Mouse (Mus musculus) heart, embryonic 15.5 days (tissue): ENCODE results near the gene Per1. TPM values are rescaled to one million over a fixed set of nuclear protein-coding genes. Genes with fewer than 3 reads are reported as not detected.

Experiments
- ATAC-seq: fragments of 200-750 bp; cut with Nextera tagmentation; replicated peaks from 2 replicates; pipeline ENCODE4 v1.8.0; 2017; ENCODE audit warnings: low read depth, moderate TSS enrichment; ENCODE audit not compliant: insufficient number of reproducible peaks, insufficient read depth, low FRiP score
- H3K27ac ChIP-seq: fragments of 300-500 bp; sonication (generic); 2 replicates; pipeline ENCODE4 v1.5.1; 2015; ENCODE audit warnings: mild to moderate bottlenecking, inconsistent platforms
- H3K27me3 ChIP-seq: fragments of 300-500 bp; sonication (generic); 2 replicates; pipeline ENCODE4 v1.6.1; 2015; ENCODE audit warnings: inconsistent platforms
- H3K36me3 ChIP-seq: fragments of 300-500 bp; sonication (generic); 2 replicates; pipeline ENCODE4 v1.6.1; 2015; ENCODE audit warnings: mild to moderate bottlenecking, inconsistent platforms
- H3K4me1 ChIP-seq: fragments of 300-500 bp; sonication (generic); replicated peaks from 2 replicates; pipeline ENCODE4 v1.6.1; 2015; ENCODE audit warnings: inconsistent platforms
- H3K4me2 ChIP-seq: fragments of 300-500 bp; sonication (generic); 2 replicates; pipeline ENCODE4 v1.6.1; 2015; ENCODE audit warnings: inconsistent platforms, mild to moderate bottlenecking, moderate library complexity
- H3K4me3 ChIP-seq: fragments of 300-500 bp; sonication (generic); 2 replicates; pipeline ENCODE4 v1.5.1; 2015; ENCODE audit warnings: mild to moderate bottlenecking, inconsistent platforms
- H3K9ac ChIP-seq: fragments of 300-500 bp; sonication (generic); 2 replicates; pipeline ENCODE4 v1.6.1; 2015; ENCODE audit warnings: mild to moderate bottlenecking, inconsistent platforms
- H3K9me3 ChIP-seq: fragments of 300-500 bp; sonication (generic); replicated peaks from 2 replicates; pipeline ENCODE4 v1.6.1; 2016; ENCODE audit warnings: inconsistent platforms
- WGBS: fragments of 180-500 bp; shearing (Covaris S2); methylation state at CpG from one replicate; pipeline ENCODE4 v1.1.7; 2015; ENCODE audit warnings: mixed read lengths; 5-methylcytosine and 5-hydroxymethylcytosine counted together
- polyA plus RNA-seq: library from polyadenylated mRNA; unstranded; fragments of >200 nt; fragmentation: Nextera tagmentation; extraction: Ambion mirVana; gene quantifications from 2 replicates; pipeline ENCODE4 v1.2.1, GENCODE M21; 2015

The Per1 gene
- polyA plus RNA-seq, 1 experiment from 2014 or later = 16.1 TPM

DNA sequence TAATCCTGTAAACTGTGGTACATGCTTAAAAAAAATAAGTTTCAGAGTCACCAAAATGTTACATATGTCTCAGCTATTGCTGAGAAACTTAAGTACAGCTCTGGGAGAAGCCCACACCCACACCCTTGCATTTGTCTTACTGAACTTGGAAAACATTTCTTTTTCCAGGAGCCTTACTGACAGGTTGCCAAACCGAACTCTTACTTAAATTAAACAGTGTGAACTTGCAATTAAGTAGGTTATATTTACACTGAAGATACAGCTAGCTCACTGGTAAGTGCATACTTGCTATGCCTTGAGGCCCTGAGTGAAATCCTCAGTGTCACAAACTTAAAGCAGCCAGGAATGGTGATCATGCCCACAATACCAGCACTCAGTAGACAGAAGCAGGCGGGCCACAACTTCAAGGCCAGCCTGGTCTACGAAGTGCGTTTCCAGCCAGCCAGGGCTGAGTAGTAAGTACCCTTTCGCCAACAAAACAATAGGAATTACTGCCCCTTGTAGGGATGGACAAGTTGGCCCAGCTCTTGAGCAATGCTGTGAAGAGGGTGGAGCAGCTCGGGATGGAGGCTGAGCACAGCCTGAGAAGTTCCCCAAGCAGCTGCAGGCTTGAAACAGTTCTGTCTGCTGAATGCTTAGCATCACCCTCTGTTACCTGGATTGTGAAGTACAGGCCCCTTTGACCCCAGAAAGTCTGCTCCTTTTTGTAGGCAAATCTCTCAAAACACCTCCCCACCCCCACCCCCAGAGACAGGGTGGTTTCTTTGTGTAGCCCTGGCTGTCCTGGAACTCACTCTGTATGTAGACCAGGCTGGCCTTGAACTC, 20.9 kb upstream of the Per1 start:
- Histone ChIP-seq H3K4me2 (no peak overlapping the region; the same call in 1 of the 2 replicates), H3K4me3 (no peak overlapping the region), H3K27ac (peak overlapping the region; percentile 89), H3K27me3 (no peaks in the 10 kb centered on the region), H3K9me3 (no peaks in the 10 kb centered on the region), H3K9ac (peak overlapping the region; percentile 61; the same call in 1 of the 2 replicates), H3K36me3 (no peaks in the 10 kb centered on the region), H3K4me1 (peaks cover 43% of the 10 kb centered on the region)
- WGBS = 43% methylated on average over 6 of the region's 6 CpGs
- ATAC-seq = no peak

DNA sequence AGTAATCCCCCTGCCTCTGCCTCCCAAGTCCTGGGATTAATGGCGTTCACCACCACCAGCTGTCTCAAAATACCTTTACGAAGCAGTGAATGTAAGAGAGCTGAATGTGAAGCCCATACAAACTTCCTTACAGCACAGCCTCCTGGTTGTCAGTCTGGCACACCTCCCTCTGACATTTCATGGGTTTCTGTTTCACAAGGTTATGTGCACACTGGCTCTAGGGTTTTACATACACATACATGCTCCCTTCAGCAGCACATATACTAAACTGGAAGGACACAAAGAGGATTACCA, 20.3 kb upstream of the Per1 start:
- 55% methylated on average over 2 of the region's 2 CpGs for WGBS
- Histone ChIP-seq H3K4me1 (peaks cover 42% of the 10 kb centered on the region), H3K9me3 (no peaks in the 10 kb centered on the region)

DNA sequence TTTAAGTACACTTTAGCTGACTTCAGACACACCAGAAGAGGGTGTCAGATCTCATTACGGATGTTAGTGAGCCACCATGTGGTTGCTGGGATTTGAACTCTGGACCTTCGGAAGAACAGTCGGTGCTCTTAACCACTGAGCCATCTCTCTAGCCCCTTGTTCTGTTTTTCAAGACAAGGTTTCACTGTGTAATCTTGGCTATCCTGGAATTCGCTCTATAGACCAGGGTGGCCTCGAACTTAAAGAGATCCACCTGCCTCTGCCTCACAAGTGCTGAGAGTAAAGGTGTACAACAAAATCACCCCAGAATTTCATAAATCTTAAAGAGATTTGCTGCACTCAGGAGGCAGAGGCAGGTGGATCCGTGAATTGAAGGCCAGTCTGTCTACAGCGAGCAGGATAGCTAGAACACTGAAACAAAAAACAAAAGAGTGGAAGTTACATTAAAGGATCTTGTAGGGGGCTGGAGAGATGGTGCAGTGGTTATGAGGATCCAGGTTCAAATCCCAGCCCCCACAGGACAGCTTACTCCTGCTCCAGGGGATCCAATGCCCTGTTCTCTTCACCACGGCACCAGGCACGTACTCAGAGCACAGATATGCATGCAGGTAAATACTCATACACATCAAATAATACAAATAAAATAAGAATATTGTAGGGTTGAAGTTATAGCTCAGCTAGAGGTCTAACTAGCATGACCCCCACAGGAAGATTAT, 19.1 kb upstream of the Per1 start:
- Histone ChIP-seq H3K4me2 (no peak overlapping the region), H3K27me3 (no peaks in the 10 kb centered on the region), H3K9me3 (no peaks in the 10 kb centered on the region), H3K9ac (no peak overlapping the region), H3K4me1 (peaks cover 42% of the 10 kb centered on the region), H3K27ac (no peak overlapping the region), H3K4me3 (no peak overlapping the region), H3K36me3 (no peaks in the 10 kb centered on the region)
- 47% methylated on average over 9 of the region's 9 CpGs for WGBS
- ATAC-seq = no peak

More for the DNA sequence above, 20.3 kb upstream of the Per1 start:
- no peak for ATAC-seq
- Histone ChIP-seq H3K36me3 (no peaks in the 10 kb centered on the region), H3K4me3 (no peak overlapping the region), H3K27me3 (no peaks in the 10 kb centered on the region), H3K9ac (0 out of 2 replicates have a peak overlapping the region, but pooled peaks have one; percentile 15), H3K27ac (peak overlapping the region; percentile 89), H3K4me2 (no peak overlapping the region)

DNA sequence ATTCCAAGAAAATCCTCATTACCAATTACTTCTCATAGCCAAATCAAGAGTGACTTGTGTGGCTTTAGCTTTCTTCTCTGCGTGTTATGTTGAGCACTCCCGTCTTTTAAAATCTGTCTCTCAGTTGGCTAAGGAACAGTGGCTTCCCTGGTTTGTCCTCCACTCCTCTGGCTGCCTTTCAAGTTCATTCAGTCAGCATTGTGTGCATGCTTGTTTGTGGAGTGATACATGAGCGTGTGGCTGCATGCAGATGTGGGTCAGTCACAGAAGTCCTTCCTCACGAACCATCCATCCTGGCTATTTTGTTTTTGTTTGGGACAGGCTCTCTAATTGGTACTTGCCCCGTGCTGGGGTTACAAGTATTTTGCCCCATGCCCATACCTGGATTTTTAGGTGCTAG, 18.4 kb upstream of the Per1 start:
- no peaks in the 10 kb centered on the region for H3K9me3 ChIP-seq
- peaks cover 35% of the 10 kb centered on the region for H3K4me1 ChIP-seq
- ATAC-seq = no peak
- H3K9ac ChIP-seq = no peak overlapping the region
- H3K4me3 ChIP-seq = no peak overlapping the region
- H3K4me2 ChIP-seq = no peak overlapping the region
- no peaks in the 10 kb centered on the region for H3K36me3 ChIP-seq
- 63% methylated on average over 5 of the region's 5 CpGs for WGBS
- no peak overlapping the region for H3K27ac ChIP-seq
- no peaks in the 10 kb centered on the region for H3K27me3 ChIP-seq

DNA sequence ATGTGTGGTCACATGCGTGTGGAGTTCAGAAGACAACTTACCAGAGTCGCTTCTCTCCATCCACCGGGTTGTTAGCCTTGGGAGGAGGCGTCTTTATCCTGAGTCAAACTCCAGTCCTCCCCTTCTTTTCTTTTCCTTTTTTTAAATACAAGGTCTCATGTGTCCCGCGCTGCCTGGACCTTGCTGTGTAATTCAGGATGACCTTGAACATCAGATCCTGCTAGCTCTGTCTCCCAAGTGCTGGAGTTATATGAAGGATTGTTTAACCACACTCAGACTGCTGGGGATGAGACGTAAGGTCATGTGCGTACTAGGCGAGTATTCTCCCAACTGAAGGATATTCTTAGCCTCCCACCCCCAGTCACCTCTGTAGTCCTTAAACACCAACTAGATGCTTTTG, 17.7 kb upstream of the Per1 start:
- Histone ChIP-seq H3K4me3 (no peak overlapping the region), H3K4me2 (no peak overlapping the region), H3K27ac (no peak overlapping the region), H3K27me3 (no peaks in the 10 kb centered on the region), H3K9me3 (no peaks in the 10 kb centered on the region), H3K36me3 (no peaks in the 10 kb centered on the region), H3K9ac (no peak overlapping the region), H3K4me1 (peaks cover 32% of the 10 kb centered on the region)
- ATAC-seq = no peak
- WGBS = 78% methylated on average over 9 of the region's 9 CpGs

DNA sequence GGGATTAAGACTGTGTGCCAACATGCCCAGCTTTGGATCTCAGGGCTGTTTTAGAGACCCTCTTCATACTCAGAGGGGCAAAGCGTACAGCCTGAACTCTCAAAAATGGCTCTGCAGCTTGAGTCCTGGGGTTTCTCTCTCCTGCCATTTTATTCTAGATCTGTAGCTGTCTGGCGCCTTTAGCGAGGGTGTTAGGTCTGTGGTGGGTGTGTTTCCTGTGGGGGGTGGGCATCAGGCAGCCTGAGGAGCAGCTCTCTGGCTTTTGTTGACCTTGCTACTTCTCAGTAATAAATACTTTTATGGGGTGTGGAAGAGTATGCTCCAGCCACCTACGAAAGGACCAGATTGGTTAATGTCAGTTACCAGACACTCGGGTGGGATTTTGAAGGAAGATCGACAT, 17.0 kb upstream of the Per1 start:
- WGBS = 79% methylated on average over 6 of the region's 6 CpGs
- no peak overlapping the region for H3K27ac ChIP-seq
- H3K9ac ChIP-seq = no peak overlapping the region
- H3K36me3 ChIP-seq = no peaks in the 10 kb centered on the region
- H3K9me3 ChIP-seq = no peaks in the 10 kb centered on the region
- H3K4me2 ChIP-seq = no peak overlapping the region
- ATAC-seq = no peak
- no peaks in the 10 kb centered on the region for H3K27me3 ChIP-seq
- peaks cover 28% of the 10 kb centered on the region for H3K4me1 ChIP-seq
- no peak overlapping the region for H3K4me3 ChIP-seq

DNA sequence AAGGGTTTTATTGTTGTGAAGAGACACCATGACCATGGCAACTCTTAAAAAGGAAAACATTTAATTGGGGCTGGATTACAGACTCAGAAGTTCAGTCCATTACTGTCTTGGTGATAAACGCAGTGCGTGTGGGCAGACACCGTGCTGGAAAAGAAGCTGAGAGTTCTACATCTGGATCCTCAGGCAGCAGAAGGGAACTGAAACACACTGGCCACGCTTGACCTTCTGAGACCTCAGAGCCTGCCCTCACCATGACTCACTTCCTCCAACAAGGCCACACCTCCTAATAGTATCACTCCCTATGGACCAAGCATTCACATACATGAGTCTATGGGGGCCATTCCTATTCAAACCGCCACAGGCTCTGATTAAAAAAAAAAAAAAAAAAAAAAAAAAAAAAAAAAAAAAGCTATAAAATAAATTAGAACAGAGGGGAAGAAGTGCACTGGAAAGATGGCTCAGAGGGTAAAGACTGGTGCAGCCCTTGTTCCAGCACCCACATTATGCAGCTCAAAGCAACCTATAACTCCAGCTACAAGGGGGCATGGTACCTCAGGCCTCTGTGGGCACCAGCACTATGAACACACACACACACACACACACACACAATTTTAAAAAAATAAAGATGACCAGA, 16.1 kb upstream of the Per1 start:
- H3K36me3 ChIP-seq = no peaks in the 10 kb centered on the region
- no peaks in the 10 kb centered on the region for H3K9me3 ChIP-seq
- WGBS = 69% methylated on average over 5 of the region's 5 CpGs
- H3K4me2 ChIP-seq = no peak overlapping the region
- H3K27ac ChIP-seq = 0 out of 2 replicates have a peak overlapping the region, but pooled peaks have one; percentile 26
- no peak overlapping the region for H3K9ac ChIP-seq
- ATAC-seq = no peak
- H3K4me1 ChIP-seq = peaks cover 22% of the 10 kb centered on the region
- H3K4me3 ChIP-seq = no peak overlapping the region
- no peaks in the 10 kb centered on the region for H3K27me3 ChIP-seq

DNA sequence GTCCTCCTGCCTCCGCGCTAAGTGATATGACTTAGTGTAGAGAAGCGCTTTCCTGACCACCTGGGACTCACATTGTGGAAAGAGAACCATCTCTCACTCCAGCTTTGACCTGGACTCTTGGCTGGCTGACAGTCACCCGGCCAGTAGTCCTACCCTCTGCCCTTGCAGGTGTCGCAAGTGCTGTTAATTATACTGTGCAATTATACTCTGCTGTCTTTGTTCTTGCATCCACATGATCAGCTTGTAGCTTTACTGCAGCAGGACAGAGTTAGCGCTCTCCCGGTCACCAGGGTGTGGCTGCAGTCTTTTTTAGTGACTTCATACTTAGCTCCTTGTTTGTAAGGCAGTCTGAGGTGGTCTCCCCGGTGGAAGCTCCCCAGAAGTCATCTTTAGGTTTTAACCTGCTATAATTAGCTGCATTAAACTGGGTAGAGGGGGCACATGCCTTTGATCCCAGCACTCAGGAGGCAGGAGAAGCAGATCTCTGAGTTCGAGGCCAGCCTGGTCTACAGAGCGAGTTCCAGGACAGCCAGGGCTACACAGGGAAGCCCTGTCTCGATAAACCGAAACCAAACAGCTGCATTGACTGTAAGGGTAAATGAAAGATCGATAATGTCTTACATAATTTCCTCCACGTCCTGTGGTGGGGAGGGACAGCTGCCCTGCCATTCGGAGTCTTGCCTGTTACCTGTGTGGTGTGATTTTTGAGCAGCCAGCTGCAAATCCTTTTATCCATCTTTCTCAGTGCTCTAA, 14.7 kb upstream of the Per1 start:
- Histone ChIP-seq H3K4me3 (no peak overlapping the region), H3K4me2 (no peak overlapping the region), H3K4me1 (peaks cover 12% of the 10 kb centered on the region; the same call in 1 of the 2 replicates), H3K9me3 (no peaks in the 10 kb centered on the region), H3K27ac (no peak overlapping the region), H3K27me3 (no peaks in the 10 kb centered on the region), H3K36me3 (no peaks in the 10 kb centered on the region), H3K9ac (no peak overlapping the region)
- ATAC-seq = no peak
- 73% methylated on average over 15 of the region's 15 CpGs for WGBS

DNA sequence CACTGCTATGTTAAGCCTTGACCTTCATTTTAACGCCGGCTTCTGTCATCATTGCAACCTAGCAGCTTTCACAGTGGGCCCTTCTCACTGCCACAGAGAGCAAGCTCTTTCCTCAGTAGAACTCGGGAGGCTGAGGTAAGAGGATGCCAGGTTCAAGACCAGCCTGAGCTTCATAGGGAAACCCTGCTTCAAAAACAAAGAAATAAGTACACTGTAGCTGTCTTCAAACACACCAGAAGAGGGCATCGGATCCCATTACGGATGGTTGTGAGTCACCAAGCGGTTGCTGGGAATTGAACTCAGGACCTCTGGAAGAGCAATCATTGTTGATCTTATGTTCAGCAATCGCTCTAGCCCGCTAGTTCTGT, 14.2 kb upstream of the Per1 start:
- H3K9ac ChIP-seq = no peak overlapping the region
- H3K4me1 ChIP-seq = peaks cover 12% of the 10 kb centered on the region; the same call in 1 of the 2 replicates
- H3K9me3 ChIP-seq = no peaks in the 10 kb centered on the region
- ATAC-seq = no peak
- H3K27ac ChIP-seq = no peak overlapping the region
- no peak overlapping the region for H3K4me3 ChIP-seq
- no peak overlapping the region for H3K4me2 ChIP-seq
- no peaks in the 10 kb centered on the region for H3K36me3 ChIP-seq
- H3K27me3 ChIP-seq = no peaks in the 10 kb centered on the region
- WGBS = 86% methylated on average over 8 of the region's 8 CpGs

DNA sequence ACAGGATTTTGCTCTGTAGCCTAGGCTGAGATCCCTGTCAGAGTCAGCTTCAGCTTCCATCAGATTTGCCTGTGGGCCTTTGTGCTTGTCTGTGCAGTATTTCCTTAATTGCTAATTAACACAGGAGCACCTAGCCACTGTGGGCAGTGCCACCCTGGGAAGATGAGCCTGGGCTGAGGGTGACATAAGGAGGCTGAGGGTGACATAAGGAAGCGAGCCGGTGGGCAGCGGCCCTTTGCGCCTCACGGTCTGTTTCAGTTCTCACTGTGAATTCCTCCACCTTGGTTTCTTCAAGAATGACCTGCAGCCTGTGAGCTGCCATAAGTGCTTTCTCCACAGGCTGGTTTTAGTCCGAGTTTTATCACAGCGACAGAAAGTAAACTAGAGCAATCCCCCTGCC, 13.4 kb upstream of the Per1 start:
- H3K4me1 ChIP-seq = peaks cover 15% of the 10 kb centered on the region
- no peak for ATAC-seq
- H3K27me3 ChIP-seq = no peaks in the 10 kb centered on the region
- no peak overlapping the region for H3K9ac ChIP-seq
- H3K27ac ChIP-seq = no peak overlapping the region
- no peak overlapping the region for H3K4me2 ChIP-seq
- H3K36me3 ChIP-seq = no peaks in the 10 kb centered on the region
- H3K4me3 ChIP-seq = no peak overlapping the region
- no peaks in the 10 kb centered on the region for H3K9me3 ChIP-seq
- WGBS = 86% methylated on average over 7 of the region's 7 CpGs

DNA sequence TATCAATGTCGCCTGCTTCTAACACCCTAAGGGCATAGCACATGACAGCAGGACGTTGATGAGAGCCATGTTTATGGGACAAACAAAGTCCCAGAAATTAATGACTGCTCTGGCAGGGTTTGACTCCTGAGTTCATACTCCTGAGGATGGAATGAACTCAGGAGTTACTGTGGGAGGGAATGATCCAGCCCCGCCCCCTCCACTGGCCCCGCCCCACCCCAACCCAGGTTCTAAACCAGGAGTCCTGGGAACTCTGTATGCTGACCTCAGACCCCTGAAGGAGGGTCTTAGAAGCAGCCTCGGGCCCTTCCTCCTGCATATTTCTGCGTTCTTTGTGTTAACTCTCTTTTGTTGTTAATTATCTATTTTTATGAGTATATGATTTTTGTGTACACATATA, 9.4 kb upstream of the Per1 start:
- no peaks in the 10 kb centered on the region for H3K9me3 ChIP-seq
- WGBS = 74% methylated on average over 6 of the region's 6 CpGs
- no peak overlapping the region for H3K27ac ChIP-seq
- peaks cover 8% of the 10 kb centered on the region for H3K36me3 ChIP-seq
- H3K9ac ChIP-seq = no peak overlapping the region
- no peak for ATAC-seq
- no peak overlapping the region for H3K4me2 ChIP-seq
- peaks cover 36% of the 10 kb centered on the region for H3K4me1 ChIP-seq
- no peak overlapping the region for H3K4me3 ChIP-seq
- no peaks in the 10 kb centered on the region for H3K27me3 ChIP-seq
